Mouse (Mus musculus): Measurements from ENCODE around the gene Lmntd2.
"Not testable (repeated sequence)": the region's sequence is repeated elsewhere in the genome, so short reads cannot be mapped to it uniquely, and the experiment has no call there.

The Lmntd2 gene

GRCm38 (mm10) chr7:141213605-141214235, at the start of gene Lmntd2:
Lmntd2 (minus strand) TSS chr7:141214080.
- no peak for DNase-seq

DNA sequence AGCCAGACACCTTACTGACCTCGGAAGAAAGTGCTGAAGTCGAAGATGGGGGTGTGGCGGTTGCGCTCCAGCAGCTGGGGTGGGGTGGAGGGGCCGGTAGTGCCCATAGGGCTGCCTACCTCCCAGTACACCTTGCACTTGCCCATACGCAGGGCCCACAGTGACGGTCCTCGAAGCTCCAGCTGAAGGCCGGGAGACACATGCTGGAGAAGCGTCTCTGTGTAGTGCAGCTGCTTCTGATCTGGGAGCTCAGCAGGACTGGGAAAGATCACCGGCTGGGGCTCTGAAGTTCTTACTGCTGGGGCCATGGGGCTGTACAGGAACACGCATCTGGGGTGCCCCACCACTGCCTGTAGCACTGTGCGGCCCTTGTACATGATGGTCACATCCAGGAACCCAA, 49.8 kb upstream of the Lmntd2 start:
- DNase-seq = no peak

DNA sequence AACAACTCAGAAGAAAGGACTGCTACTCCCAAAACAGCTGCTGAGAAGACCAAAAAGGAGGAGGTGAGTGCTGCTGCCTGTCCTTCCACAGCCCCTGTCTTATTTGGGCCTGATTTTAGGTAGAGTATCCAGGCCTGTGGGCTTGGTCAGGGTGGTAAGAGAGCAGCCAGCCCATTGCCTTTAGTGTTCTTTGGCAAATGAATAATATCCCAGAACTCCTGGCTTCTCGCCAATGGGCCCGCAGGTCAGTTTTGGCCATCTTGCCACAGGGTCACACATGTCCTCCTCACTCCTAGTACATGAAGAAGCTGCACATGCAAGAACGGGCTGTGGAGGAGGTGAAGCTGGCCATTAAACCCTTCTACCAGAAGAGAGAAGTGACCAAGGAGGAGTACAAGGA, 47.6 kb upstream of the Lmntd2 start:
- DNase-seq = no peak

- no peak for DNase-seq
These were observed 42.3 kb upstream of the Lmntd2 start for GRCm38 (mm10) chr7:141256159-141256558.

GRCm38 (mm10) chr7:141250486-141250885, 36.6 kb upstream of the Lmntd2 start:
- not testable (repeated sequence) for DNase-seq

GRCm38 (mm10) chr7:141231551-141231950, 17.7 kb upstream of the Lmntd2 start:
- DNase-seq = no peak

GRCm38 (mm10) chr7:141231111-141231510, 17.2 kb upstream of the Lmntd2 start:
- no peak for DNase-seq

- DNase-seq = no peak
These were observed 16.7 kb upstream of the Lmntd2 start for GRCm38 (mm10) chr7:141230570-141230969.

- DNase-seq = no peak
These were observed 15.8 kb upstream of the Lmntd2 start for GRCm38 (mm10) chr7:141229702-141230101.

DNA sequence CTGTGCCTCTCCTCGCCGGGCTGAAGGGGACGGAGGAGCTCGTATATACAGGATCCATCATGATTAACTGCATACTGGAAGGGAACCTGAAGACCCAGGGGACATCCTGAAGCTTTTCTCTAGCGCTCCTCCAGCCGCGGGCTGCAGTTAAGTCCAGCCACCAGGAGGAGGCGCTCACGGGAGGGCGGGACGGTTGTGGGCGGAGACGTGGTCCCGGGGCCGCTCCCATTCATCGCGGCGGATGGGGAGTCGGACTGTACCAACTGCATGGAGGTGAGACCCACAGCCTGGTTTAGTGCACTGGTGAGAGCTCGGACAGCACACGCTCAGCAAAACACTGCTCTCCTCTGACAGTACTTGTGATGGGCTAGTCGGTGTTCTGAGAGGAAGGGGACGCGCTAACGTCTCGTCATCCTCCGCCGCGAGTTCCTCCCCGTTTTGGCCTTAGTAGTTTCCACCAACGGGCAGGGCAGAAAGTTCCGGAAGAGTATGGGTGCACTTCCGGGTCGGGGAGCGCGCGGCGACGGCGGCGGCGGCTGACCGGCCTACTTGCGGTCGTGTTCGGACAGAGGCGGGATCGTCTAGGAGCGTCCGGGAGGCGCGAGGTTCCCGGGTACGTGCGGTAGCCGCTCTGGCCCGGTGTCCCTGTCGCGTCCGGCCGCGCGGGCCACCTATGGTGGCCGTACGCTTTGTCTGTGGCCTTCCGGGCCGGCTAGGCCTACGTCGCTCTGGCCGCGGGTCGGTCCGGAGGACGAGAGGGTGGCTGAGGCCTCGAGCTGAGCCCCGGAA, 14.6 kb upstream of the Lmntd2 start, which contains the start of gene Phrf1:
Gene Phrf1, plus strand, starts transcription at position 506 of the 789 bp plus-strand sequence.
- DNase-seq = peak; percentile 93

- no peak for DNase-seq
These were observed 13.9 kb upstream of the Lmntd2 start for GRCm38 (mm10) chr7:141227796-141228195.

DNA sequence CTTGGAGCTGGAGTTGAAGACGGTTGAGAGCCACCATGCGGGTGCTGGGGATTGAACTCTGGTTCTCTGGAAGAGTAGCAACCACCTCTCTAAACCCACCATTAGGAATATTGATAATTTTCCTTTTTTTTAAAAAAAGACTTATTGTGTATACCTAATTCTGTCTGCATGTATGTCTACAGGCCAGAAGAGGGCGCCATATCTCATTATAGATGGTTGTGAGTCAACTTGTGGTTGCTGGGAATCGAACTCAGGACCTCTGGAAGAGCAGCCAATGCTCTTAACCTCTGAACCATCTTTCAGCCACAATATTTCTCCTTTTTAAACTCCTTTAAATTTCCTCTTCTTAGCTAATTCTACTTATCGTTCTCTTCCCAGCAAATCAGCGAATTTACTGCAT, 12.7 kb upstream of the Lmntd2 start:
- DNase-seq = no peak

- no peak for DNase-seq
These were observed 8.9 kb upstream of the Lmntd2 start for GRCm38 (mm10) chr7:141222696-141223215.

GRCm38 (mm10) chr7:141222126-141222467, 8.2 kb upstream of the Lmntd2 start:
- no peak for DNase-seq

GRCm38 (mm10) chr7:141221249-141222125, 7.6 kb upstream of the Lmntd2 start:
- peak; percentile 98 for DNase-seq

- no peak for DNase-seq
These were observed 6.5 kb upstream of the Lmntd2 start for GRCm38 (mm10) chr7:141220377-141220776.

DNA sequence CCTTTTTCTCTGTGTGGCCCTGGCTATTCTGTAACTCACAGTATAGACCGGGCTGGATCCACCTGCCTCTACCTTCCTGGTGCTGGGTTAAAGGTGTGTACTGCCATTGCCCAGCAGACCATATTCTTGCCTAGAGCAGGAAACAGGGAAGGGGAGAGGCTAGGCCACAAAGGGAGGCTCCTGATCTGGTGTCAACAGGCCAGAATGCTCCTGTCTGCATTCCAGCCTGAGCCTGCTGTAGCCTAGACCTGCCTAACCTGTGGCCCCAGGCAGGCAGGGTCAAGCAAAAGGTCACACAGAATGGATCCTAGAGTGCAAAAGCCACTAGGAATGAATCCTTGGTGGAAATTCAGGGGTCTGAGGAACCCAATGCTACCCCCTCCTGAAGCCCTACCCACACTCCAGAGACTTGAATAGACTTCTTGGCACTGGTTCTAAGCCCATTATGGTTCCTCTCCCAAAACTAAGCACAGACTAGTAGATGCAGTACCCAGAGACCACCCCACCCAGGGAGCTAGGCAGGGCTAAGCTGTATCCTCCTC, 5.7 kb upstream of the Lmntd2 start:
- DNase-seq = no peak

GRCm38 (mm10) chr7:141218557-141219133, 4.8 kb upstream of the Lmntd2 start:
- DNase-seq = no peak

- no peak for DNase-seq
These were observed 4.3 kb upstream of the Lmntd2 start for GRCm38 (mm10) chr7:141218141-141218540.

GRCm38 (mm10) chr7:141217343-141218013, 3.6 kb upstream of the Lmntd2 start:
- DNase-seq = no peak

DNA sequence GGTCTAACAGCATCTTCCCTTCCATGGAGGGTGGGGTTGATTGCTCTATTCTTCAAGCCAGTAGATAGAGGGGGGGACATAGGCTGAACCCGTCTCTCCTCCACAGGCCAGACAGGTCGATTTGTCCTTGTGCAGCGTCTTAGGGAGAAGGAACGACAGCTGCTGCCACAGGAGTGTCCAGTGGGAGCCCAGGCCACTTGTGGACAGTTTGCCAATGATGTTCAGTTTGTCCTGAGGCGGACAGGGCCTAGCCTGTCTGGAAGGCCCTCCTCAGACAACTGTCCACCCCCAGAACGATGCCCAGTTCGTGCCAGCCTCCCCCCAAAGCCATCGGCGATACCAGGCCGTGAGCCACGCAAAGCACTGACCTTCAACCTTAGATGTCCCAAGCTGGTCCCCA, 3.0 kb upstream of the Lmntd2 start:
- no peak for DNase-seq

All from kidney, postnatal 14 days (tissue).